Mouse (Mus musculus): ENCODE results near the gene Zfp292. TPM values are rescaled to one million over a fixed set of nuclear protein-coding genes. Genes with fewer than 3 reads are reported as not detected.
A peak's percentile ranks its signal among the peaks of the same experiment; 100 is the strongest.

Gene Zfp292
- polyA plus RNA-seq, 2 experiments: 2.5 to 4.7 TPM

DNA sequence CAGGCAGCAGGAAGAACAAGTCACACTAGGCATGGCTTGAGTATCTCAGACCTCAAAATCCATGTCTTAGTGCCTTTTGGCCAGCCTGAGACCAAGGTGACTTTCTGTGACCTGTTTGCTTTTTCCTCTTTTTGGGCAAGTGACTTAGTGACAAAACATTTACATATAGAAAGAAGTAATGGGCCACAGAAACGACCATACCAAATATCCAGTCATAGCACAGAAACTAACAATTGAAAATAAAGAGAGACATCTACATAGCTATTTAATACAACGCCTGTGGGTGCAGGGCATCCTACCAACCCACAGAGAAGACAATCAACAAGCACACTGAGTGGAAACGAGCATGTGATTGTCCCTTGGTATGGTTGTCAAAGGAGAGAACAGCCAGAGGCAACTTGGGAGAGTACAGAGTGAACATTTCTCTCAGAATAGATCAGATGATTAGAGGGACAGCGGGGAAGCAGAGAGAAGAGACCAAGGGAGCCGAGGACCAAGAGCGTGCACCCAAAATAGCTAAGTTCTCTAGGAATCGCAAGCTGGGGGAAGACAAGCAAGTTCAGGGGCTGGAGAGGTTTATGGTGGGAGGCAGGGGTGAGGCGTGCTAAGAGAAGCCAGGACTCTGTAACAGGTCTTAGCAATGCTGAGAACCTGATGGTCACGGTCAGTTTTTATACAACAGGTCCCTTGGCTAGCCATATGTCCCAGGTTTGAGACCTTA is 3.0 kb upstream of the Zfp292 start:
- H3K4me2 ChIP-seq (ENCODE audit: low read depth): peak overlapping the region; percentile 89
- peak overlapping the region; percentile 16 for H3K27ac ChIP-seq
- DNase-seq (ENCODE audit: low read depth in 3 of 3, low spot score in 3 of 3): no peak
- H3K9me3 ChIP-seq (ENCODE audit: control insufficient read depth, low read length): no peaks in the 10 kb centered on the region
- no peaks in the 10 kb centered on the region for H3K36me3 ChIP-seq (replicated peaks; ENCODE audit: control insufficient read depth, insufficient read depth, low read depth)
- H3K9ac ChIP-seq (replicated peaks): peak overlapping the region; percentile 66
- H3K4me1 ChIP-seq (replicated peaks; ENCODE audit: control insufficient read depth in 2 of 2, insufficient read depth in 2 of 2, low read length in 1 of 2): peaks cover 18 to 24% of the 10 kb centered on the region in 2 experiments
- peak overlapping the region; percentile 68 to 80 for H3K4me3 ChIP-seq (ENCODE audit: insufficient read depth in 1 of 2, low read depth in 2 of 2, low read length in 2 of 2)
- no peak for ATAC-seq (ENCODE audit: insufficient read depth)
- TF ChIP-seq CTCF (IDR thresholded peaks at IDR 0.05; ENCODE audit: low read depth): no peak
- TF ChIP-seq EP300 (IDR thresholded peaks at IDR 0.05; ENCODE audit: low read depth): no peak
- 30% methylated on average over 9 of the region's 9 CpGs for WGBS (ENCODE audit: insufficient replicate concordance)
- no peaks in the 10 kb centered on the region; the same call in 1 of the 2 replicates for H3K27me3 ChIP-seq (ENCODE audit: control insufficient read depth, insufficient read depth, low read length)

DNA sequence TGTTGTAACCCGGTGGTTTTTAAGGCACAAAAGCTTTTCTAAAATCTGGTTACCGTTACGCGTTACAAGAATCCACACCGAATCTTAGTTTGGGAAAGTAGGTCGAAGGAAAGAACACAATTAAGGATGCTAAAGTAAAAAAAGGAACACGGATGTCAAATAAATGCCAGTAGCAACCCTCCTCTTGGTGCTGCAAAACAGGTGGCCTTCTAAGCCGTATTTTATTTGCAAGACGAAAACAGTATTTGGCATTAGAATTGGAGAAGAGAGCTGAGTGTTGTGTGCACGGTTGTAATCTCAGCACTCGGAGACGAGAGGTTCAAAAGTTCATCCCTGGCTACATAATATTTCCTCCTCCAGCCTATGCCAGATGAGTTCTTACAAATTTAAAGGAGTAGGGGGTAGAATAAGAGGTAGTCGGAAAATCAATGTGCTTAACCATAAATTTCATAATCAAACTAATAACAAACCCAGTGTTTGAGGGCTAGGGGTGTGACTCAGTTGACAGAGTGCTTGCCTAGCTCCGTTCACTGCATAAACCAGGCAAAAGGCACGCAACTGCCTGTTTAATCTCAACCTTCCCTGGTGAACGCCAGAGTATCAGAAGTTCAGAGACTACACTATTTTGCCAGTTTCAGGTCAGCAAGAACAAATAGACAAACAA is 738 bp upstream of the Zfp292 start:
- Histone ChIP-seq H3K27ac (peak overlapping the region; percentile 43), H3K36me3 (replicated peaks; ENCODE audit: control insufficient read depth, insufficient read depth, low read depth) (no peaks in the 10 kb centered on the region), H3K4me1 (replicated peaks; ENCODE audit: control insufficient read depth in 2 of 2, insufficient read depth in 2 of 2, low read length in 1 of 2) (peaks cover 16 to 17% of the 10 kb centered on the region in 2 experiments), H3K9ac (replicated peaks) (peak overlapping the region; percentile 87), H3K4me2 (ENCODE audit: low read depth) (peak overlapping the region; percentile 86), H3K4me3 (ENCODE audit: insufficient read depth in 1 of 2, low read depth in 2 of 2, low read length in 2 of 2) (peak overlapping the region; percentile 86 to 98; a peak in 3 of 4 replicates), H3K9me3 (ENCODE audit: control insufficient read depth, low read length) (no peaks in the 10 kb centered on the region), H3K27me3 (ENCODE audit: control insufficient read depth, insufficient read depth, low read length) (no peaks in the 10 kb centered on the region)
- TF ChIP-seq CTCF (IDR thresholded peaks at IDR 0.05; ENCODE audit: low read depth) (no peak), EP300 (IDR thresholded peaks at IDR 0.05; ENCODE audit: low read depth) (no peak)
- no peak for ATAC-seq (ENCODE audit: insufficient read depth)
- DNase-seq (ENCODE audit: low read depth in 3 of 3, low spot score in 3 of 3): no peak
- 50% methylated on average over 16 of the region's 16 CpGs for WGBS (ENCODE audit: insufficient replicate concordance)

DNA sequence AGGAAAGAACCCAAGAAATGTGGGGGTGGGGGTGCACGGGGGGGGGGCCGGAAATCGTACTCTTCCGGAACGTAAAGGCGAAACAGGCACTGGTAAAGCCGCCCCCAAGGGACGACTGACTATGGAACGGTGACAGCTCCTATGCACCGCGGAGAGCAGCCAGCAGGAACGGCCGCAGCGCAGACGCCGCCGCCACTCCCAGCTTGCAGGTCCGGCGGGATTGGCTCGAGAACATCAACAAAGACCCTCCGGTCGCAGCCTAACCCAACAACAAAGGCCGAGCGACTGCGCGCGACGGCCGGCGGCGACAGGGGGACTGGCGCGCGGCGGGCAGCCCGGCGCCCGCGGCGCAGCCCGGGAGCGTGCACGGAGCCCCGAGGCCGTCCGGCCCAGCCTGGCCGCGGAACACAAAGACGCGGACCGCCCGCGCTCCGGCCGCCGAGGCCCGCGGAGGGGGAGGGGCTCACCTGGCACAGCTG is 430 bp downstream of the Zfp292 start:
- WGBS (ENCODE audit: insufficient replicate concordance): under 1% methylated on average over 48 of the region's 58 CpGs
- TF ChIP-seq CTCF (IDR thresholded peaks at IDR 0.05; ENCODE audit: low read depth) (no peak), EP300 (IDR thresholded peaks at IDR 0.05; ENCODE audit: low read depth) (no peak)
- Histone ChIP-seq H3K4me2 (ENCODE audit: low read depth) (peak overlapping the region; percentile 86), H3K4me1 (replicated peaks; ENCODE audit: control insufficient read depth in 2 of 2, insufficient read depth in 2 of 2, low read length in 1 of 2) (peaks cover 16 to 17% of the 10 kb centered on the region in 2 experiments), H3K9me3 (ENCODE audit: control insufficient read depth, low read length) (no peaks in the 10 kb centered on the region), H3K27me3 (ENCODE audit: control insufficient read depth, insufficient read depth, low read length) (no peaks in the 10 kb centered on the region), H3K36me3 (replicated peaks; ENCODE audit: control insufficient read depth, insufficient read depth, low read depth) (no peaks in the 10 kb centered on the region), H3K4me3 (ENCODE audit: insufficient read depth in 1 of 2, low read depth in 2 of 2, low read length in 2 of 2) (peak overlapping the region; percentile 86 to 98), H3K9ac (replicated peaks) (peak overlapping the region; percentile 87), H3K27ac (peak overlapping the region; percentile 77)
- peak in 1 of 3 experiments; percentile 31 for DNase-seq (ENCODE audit: low read depth in 3 of 3, low spot score in 3 of 3)
- peak; percentile 73 for ATAC-seq (ENCODE audit: insufficient read depth)

- Histone ChIP-seq H3K4me3 (ENCODE audit: insufficient read depth in 1 of 2, low read depth in 2 of 2, low read length in 2 of 2) (peak overlapping the region; percentile 86 to 98), H3K4me2 (ENCODE audit: low read depth) (peak overlapping the region; percentile 86), H3K27ac (peak overlapping the region; percentile 77; the same call in 1 of the 2 replicates), H3K36me3 (replicated peaks; ENCODE audit: control insufficient read depth, insufficient read depth, low read depth) (no peaks in the 10 kb centered on the region), H3K4me1 (replicated peaks; ENCODE audit: control insufficient read depth in 2 of 2, insufficient read depth in 2 of 2, low read length in 1 of 2) (peaks cover 16 to 17% of the 10 kb centered on the region in 2 experiments), H3K27me3 (ENCODE audit: control insufficient read depth, insufficient read depth, low read length) (no peaks in the 10 kb centered on the region), H3K9ac (replicated peaks) (peak overlapping the region; percentile 87), H3K9me3 (ENCODE audit: control insufficient read depth, low read length) (no peaks in the 10 kb centered on the region)
- no peak for ATAC-seq (ENCODE audit: insufficient read depth)
- WGBS (ENCODE audit: insufficient replicate concordance): 16% methylated on average over 4 of the region's 4 CpGs
- TF ChIP-seq CTCF (IDR thresholded peaks at IDR 0.05; ENCODE audit: low read depth) (no peak), EP300 (IDR thresholded peaks at IDR 0.05; ENCODE audit: low read depth) (no peak)
- DNase-seq (ENCODE audit: low read depth in 3 of 3, low spot score in 3 of 3): no peak
These were observed 909 bp downstream of the Zfp292 start for GRCm38 (mm10) chr4:34881851-34882250.

Data from liver, embryonic 14.5 days (tissue).